Mouse (Mus musculus) embryonic facial prominence, embryonic 15.5 days (tissue): ENCODE measurements at regions not wholly inside any gene's neighbourhood (a gene's known extent, or its start where the extent isn't known, plus 50 kb on each side); places are given as distances from the start of the nearest gene placed in this dataset.

ENCODE experiments used
- ATAC-seq: fragments of 200-750 bp; cut with Nextera tagmentation; 2 replicates; pipeline ENCODE4 v1.8.0; 2017; ENCODE audit warnings: low read depth, moderate TSS enrichment; ENCODE audit not compliant: insufficient number of reproducible peaks, low FRiP score, low TSS enrichment
- H3K27ac ChIP-seq: fragments of 300-500 bp; sonication (generic); replicated peaks from 2 replicates; pipeline ENCODE4 v1.5.1; 2015; ENCODE audit warnings: mild to moderate bottlenecking, inconsistent platforms
- H3K27me3 ChIP-seq: fragments of 300-500 bp; sonication (generic); 2 replicates; pipeline ENCODE4 v1.6.1; 2015; ENCODE audit warnings: inconsistent platforms
- H3K36me3 ChIP-seq: fragments of 300-500 bp; sonication (generic); 2 replicates; pipeline ENCODE4 v1.6.1; 2015; ENCODE audit warnings: mild to moderate bottlenecking, inconsistent platforms
- H3K4me1 ChIP-seq: fragments of 300-500 bp; sonication (generic); 2 replicates; pipeline ENCODE4 v1.6.1; 2015; ENCODE audit warnings: inconsistent platforms
- H3K4me2 ChIP-seq: fragments of 300-500 bp; sonication (generic); replicated peaks from 2 replicates; pipeline ENCODE4 v1.6.1; 2015; ENCODE audit warnings: mild to moderate bottlenecking, inconsistent platforms
- H3K4me3 ChIP-seq: fragments of 300-500 bp; sonication (generic); replicated peaks from 2 replicates; pipeline ENCODE4 v1.5.1; 2015; ENCODE audit warnings: mild to moderate bottlenecking, inconsistent platforms
- H3K9ac ChIP-seq: fragments of 300-500 bp; sonication (generic); 2 replicates; pipeline ENCODE4 v1.6.1; 2015; ENCODE audit warnings: inconsistent platforms
- H3K9me3 ChIP-seq: fragments of 300-500 bp; sonication (generic); replicated peaks from 2 replicates; pipeline ENCODE4 v1.6.1; 2016; ENCODE audit warnings: inconsistent platforms
- WGBS: fragments of 180-500 bp; shearing (Covaris S2); methylation state at CpG from one replicate; pipeline ENCODE4 v1.1.7; 2015; 5-methylcytosine and 5-hydroxymethylcytosine counted together

GRCm38 (mm10) chr13:84365503-84365902 is 143.4 kb downstream of the Tmem161b start:
- Histone ChIP-seq H3K9me3 (no peaks in the 10 kb centered on the region), H3K27me3 (no peaks in the 10 kb centered on the region), H3K4me1 (no peaks in the 10 kb centered on the region), H3K27ac (no peak overlapping the region), H3K9ac (no peak overlapping the region), H3K36me3 (no peaks in the 10 kb centered on the region), H3K4me2 (no peak overlapping the region), H3K4me3 (no peak overlapping the region)
- no peak for ATAC-seq

GRCm38 (mm10) chr13:84366017-84366416 is 143.9 kb downstream of the Tmem161b start:
- H3K4me1 ChIP-seq, result no peaks in the 10 kb centered on the region
- H3K9me3 ChIP-seq, result no peaks in the 10 kb centered on the region
- no peak overlapping the region for H3K27ac ChIP-seq
- ATAC-seq, result no peak
- H3K27me3 ChIP-seq, result no peaks in the 10 kb centered on the region
- H3K4me2 ChIP-seq, result no peak overlapping the region
- no peak overlapping the region for H3K4me3 ChIP-seq
- no peaks in the 10 kb centered on the region for H3K36me3 ChIP-seq
- no peak overlapping the region for H3K9ac ChIP-seq

GRCm38 (mm10) chr13:84366839-84367238 is 144.7 kb downstream of the Tmem161b start:
- 83% methylated on average over 1 of the region's 1 CpGs for WGBS
- Histone ChIP-seq H3K27me3 (no peaks in the 10 kb centered on the region), H3K36me3 (no peaks in the 10 kb centered on the region), H3K4me1 (no peaks in the 10 kb centered on the region), H3K9me3 (no peaks in the 10 kb centered on the region), H3K9ac (no peak overlapping the region), H3K27ac (no peak overlapping the region), H3K4me3 (no peak overlapping the region), H3K4me2 (no peak overlapping the region)
- ATAC-seq, result no peak

- H3K4me3 ChIP-seq, result no peak overlapping the region
- H3K27ac ChIP-seq, result no peak overlapping the region
- no peaks in the 10 kb centered on the region for H3K9me3 ChIP-seq
- no peak overlapping the region for H3K9ac ChIP-seq
- H3K36me3 ChIP-seq, result no peaks in the 10 kb centered on the region
- no peaks in the 10 kb centered on the region for H3K27me3 ChIP-seq
- no peak for ATAC-seq
- no peak overlapping the region for H3K4me2 ChIP-seq
- 88% methylated on average over 2 of the region's 2 CpGs for WGBS
- no peaks in the 10 kb centered on the region for H3K4me1 ChIP-seq
Measured at GRCm38 (mm10) chr13:84368225-84368624, 146.1 kb downstream of the Tmem161b start.

DNA sequence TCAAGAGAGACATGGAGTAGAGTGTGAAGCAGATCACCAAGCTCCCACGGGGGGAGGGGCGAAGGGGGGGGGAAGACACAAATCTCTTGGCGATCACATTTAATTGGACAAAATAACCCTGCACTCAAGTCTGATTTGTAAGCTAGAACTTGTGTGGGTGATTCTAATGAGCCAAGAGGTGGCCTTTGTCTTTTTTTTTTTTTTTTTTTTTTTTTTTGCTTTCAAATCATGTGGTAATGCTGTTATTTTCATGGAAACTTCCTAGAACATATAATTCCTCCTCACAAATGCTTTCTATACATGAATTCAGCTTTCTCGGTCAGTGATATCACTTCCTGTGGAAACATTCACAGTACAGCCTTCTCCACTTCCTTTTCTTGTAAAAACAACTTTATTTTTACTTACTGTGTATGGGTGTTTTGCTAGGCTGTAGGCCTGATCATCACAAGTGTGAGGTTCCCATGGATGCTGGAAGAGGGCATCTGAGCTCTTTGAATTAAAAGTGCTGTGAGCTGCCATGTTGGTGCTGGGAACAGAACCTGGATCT is 152.7 kb downstream of the Tmem161b start:
- H3K4me2 ChIP-seq, result no peak overlapping the region
- H3K36me3 ChIP-seq, result no peaks in the 10 kb centered on the region
- H3K27me3 ChIP-seq, result no peaks in the 10 kb centered on the region
- no peak overlapping the region for H3K27ac ChIP-seq
- ATAC-seq, result no peak
- no peaks in the 10 kb centered on the region for H3K4me1 ChIP-seq
- no peak overlapping the region for H3K9ac ChIP-seq
- 86% methylated on average over 4 of the region's 4 CpGs for WGBS
- no peaks in the 10 kb centered on the region for H3K9me3 ChIP-seq
- H3K4me3 ChIP-seq, result no peak overlapping the region

- no peak overlapping the region for H3K4me2 ChIP-seq
- no peak overlapping the region for H3K9ac ChIP-seq
- H3K27ac ChIP-seq, result no peak overlapping the region
- H3K36me3 ChIP-seq, result no peaks in the 10 kb centered on the region
- no peak overlapping the region for H3K4me3 ChIP-seq
- WGBS, result 88% methylated on average over 4 of the region's 4 CpGs
- no peaks in the 10 kb centered on the region for H3K27me3 ChIP-seq
- no peak for ATAC-seq
- no peaks in the 10 kb centered on the region for H3K4me1 ChIP-seq
- no peaks in the 10 kb centered on the region for H3K9me3 ChIP-seq
Measured at GRCm38 (mm10) chr13:84375941-84376340, 153.8 kb downstream of the Tmem161b start.

DNA sequence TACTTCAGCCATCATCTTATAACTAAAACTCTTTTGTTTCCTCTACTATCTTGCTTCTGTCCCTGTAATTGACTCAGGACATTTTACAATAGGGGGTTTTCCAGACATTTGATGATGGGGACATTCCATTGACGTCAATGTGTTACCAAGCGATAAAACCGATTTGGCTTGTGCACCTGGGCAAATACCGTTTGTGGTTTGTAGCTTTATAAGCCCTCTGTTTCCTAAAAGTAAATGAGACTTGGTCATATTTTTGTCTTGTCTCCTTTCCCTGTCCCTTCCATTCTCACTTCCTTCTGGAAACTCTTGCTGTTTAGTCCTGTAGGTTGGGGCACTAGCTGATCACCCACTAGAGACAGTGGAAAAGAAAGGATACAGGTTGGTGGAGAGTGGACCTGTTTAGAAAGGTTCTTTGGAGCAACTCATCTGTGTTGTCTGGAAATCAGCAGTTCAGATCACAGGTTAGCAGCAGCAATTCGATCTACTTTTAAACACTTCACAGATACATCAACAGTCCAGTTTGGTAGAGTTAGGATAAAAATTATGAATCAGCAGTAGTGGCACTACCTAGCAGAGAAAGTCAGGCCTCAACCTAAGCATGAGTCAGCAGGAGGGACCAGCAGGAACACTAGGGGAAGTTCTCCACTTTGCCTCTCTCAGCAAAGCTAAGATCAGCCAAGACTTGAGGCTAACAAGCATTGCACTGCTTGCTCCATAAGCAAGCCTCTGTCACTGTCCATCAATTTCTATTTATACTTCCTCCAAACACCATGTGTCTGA is 156.6 kb downstream of the Tmem161b start:
- Histone ChIP-seq H3K4me1 (no peaks in the 10 kb centered on the region), H3K27me3 (no peaks in the 10 kb centered on the region), H3K4me3 (no peak overlapping the region), H3K36me3 (no peaks in the 10 kb centered on the region), H3K4me2 (no peak overlapping the region), H3K9ac (no peak overlapping the region), H3K9me3 (0 out of 2 replicates have a peak, but pooled peaks cover 3% of the 10 kb centered on the region), H3K27ac (no peak overlapping the region)
- ATAC-seq, result no peak
- WGBS, result 83% methylated on average over 5 of the region's 5 CpGs

DNA sequence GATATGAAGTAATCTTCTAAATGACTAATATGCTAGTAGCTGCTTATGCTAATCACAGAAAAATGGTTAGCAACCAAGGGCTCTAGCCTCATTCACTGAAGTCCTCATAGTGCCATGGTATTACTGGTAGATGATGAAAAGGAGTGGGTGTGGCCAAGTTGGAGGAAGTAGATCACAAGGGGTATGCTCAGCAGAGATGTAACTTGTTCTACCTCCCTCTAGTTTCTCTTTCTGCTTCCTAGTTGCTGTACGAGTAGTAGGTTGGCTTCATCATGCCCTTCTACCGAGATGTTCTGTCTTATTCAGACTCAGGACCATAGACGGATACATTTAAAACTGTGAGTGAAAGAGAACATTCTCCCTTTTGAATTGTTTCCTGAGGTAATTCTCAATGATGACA is 169.5 kb downstream of the Tmem161b start:
- Histone ChIP-seq H3K4me2 (no peak overlapping the region), H3K27me3 (no peaks in the 10 kb centered on the region), H3K4me3 (no peak overlapping the region), H3K27ac (no peak overlapping the region), H3K36me3 (no peaks in the 10 kb centered on the region), H3K9ac (no peak overlapping the region), H3K4me1 (no peaks in the 10 kb centered on the region), H3K9me3 (no peaks in the 10 kb centered on the region)
- ATAC-seq, result no peak
- WGBS, result 80% methylated on average over 3 of the region's 3 CpGs

- Histone ChIP-seq H3K27me3 (no peaks in the 10 kb centered on the region), H3K4me2 (no peak overlapping the region), H3K9me3 (no peaks in the 10 kb centered on the region), H3K36me3 (no peaks in the 10 kb centered on the region), H3K27ac (no peak overlapping the region), H3K4me1 (no peaks in the 10 kb centered on the region), H3K4me3 (no peak overlapping the region), H3K9ac (no peak overlapping the region)
- WGBS, result 65% methylated on average over 7 of the region's 7 CpGs
- ATAC-seq, result no peak
Measured at GRCm38 (mm10) chr13:84398476-84399344, 176.6 kb downstream of the Tmem161b start.

- no peak for ATAC-seq
- Histone ChIP-seq H3K9me3 (no peaks in the 10 kb centered on the region), H3K4me3 (no peak overlapping the region), H3K4me1 (no peaks in the 10 kb centered on the region), H3K9ac (no peak overlapping the region), H3K27ac (no peak overlapping the region), H3K4me2 (no peak overlapping the region), H3K36me3 (no peaks in the 10 kb centered on the region), H3K27me3 (no peaks in the 10 kb centered on the region)
- WGBS, result 39% methylated on average over 3 of the region's 3 CpGs
Measured at GRCm38 (mm10) chr13:84399345-84400170, 177.5 kb downstream of the Tmem161b start.

- no peaks in the 10 kb centered on the region for H3K36me3 ChIP-seq
- H3K9me3 ChIP-seq, result no peaks in the 10 kb centered on the region
- no peaks in the 10 kb centered on the region for H3K4me1 ChIP-seq
- H3K4me3 ChIP-seq, result no peak overlapping the region
- no peak overlapping the region for H3K9ac ChIP-seq
- H3K4me2 ChIP-seq, result no peak overlapping the region
- no peak for ATAC-seq
- H3K27ac ChIP-seq, result no peak overlapping the region
- H3K27me3 ChIP-seq, result no peaks in the 10 kb centered on the region
Measured at GRCm38 (mm10) chr13:84401006-84401405, 178.9 kb downstream of the Tmem161b start.
